Mouse (Mus musculus): ENCODE measurements around the gene Gss. TPM values are rescaled to one million over a fixed set of nuclear protein-coding genes. Genes with fewer than 3 reads are reported as not detected.

Gss gene
- polyA plus RNA-seq, 1 experiment from 2014 or later: 22.0 TPM

DNA sequence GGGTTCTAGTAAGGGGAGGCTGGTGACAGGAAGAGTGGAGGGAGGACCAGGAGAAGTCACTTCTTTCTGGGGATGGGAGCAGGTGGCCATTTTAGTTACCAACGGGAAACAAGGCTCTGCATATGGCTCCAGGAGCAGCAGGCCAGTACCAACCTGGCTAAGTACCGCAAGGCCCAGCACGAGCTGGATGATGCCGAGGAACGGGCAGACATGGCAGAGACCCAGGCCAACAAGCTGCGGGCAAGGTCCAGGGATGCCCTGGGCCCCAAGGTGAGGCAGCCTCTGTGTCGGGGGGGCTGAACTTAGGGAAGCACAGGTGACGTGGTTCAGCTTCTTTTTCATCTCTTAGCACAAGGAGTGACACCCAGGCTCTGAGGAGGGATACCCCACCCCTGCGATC lies 41.1 kb upstream of the Gss start:
- Histone ChIP-seq H3K4me1 (ENCODE audit: insufficient read depth) (no peaks in the 10 kb centered on the region), H3K4me2 (no peak overlapping the region), H3K27me3 (ENCODE audit: insufficient read depth, low read length) (peaks cover 38% of the 10 kb centered on the region), H3K4me3 (ENCODE audit: low read depth, low read length) (no peak overlapping the region), H3K36me3 (ENCODE audit: insufficient read depth) (peaks cover 72% of the 10 kb centered on the region), H3K9ac (no peak overlapping the region), H3K9me3 (ENCODE audit: low read depth, low read length) (no peaks in the 10 kb centered on the region), H3K27ac (ENCODE audit: low read depth) (no peak overlapping the region)
- 87% methylated on average over 9 of the region's 9 CpGs for WGBS
- DNase-seq (no peak), ATAC-seq (ENCODE audit: insufficient read depth) (no peak)
- TF ChIP-seq CTCF (IDR thresholded peaks at IDR 0.05; ENCODE audit: low read depth): no peak

GRCm38 (mm10) chr2:155633121-155633520 lies 40.5 kb upstream of the Gss start:
- no peaks in the 10 kb centered on the region for H3K9me3 ChIP-seq (ENCODE audit: low read depth, low read length)
- DNase-seq (no peak), ATAC-seq (ENCODE audit: insufficient read depth) (no peak)
- no peak overlapping the region for H3K27ac ChIP-seq (ENCODE audit: low read depth)
- H3K4me2 ChIP-seq: no peak overlapping the region
- TF ChIP-seq CTCF (IDR thresholded peaks at IDR 0.05; ENCODE audit: low read depth): no peak
- H3K27me3 ChIP-seq (ENCODE audit: insufficient read depth, low read length): peaks cover 44% of the 10 kb centered on the region
- no peak overlapping the region for H3K4me3 ChIP-seq (ENCODE audit: low read depth, low read length)
- WGBS: 46% methylated on average over 19 of the region's 19 CpGs
- no peaks in the 10 kb centered on the region for H3K4me1 ChIP-seq (ENCODE audit: insufficient read depth)
- no peak overlapping the region for H3K9ac ChIP-seq
- H3K36me3 ChIP-seq (ENCODE audit: insufficient read depth): peaks cover 66% of the 10 kb centered on the region

DNA sequence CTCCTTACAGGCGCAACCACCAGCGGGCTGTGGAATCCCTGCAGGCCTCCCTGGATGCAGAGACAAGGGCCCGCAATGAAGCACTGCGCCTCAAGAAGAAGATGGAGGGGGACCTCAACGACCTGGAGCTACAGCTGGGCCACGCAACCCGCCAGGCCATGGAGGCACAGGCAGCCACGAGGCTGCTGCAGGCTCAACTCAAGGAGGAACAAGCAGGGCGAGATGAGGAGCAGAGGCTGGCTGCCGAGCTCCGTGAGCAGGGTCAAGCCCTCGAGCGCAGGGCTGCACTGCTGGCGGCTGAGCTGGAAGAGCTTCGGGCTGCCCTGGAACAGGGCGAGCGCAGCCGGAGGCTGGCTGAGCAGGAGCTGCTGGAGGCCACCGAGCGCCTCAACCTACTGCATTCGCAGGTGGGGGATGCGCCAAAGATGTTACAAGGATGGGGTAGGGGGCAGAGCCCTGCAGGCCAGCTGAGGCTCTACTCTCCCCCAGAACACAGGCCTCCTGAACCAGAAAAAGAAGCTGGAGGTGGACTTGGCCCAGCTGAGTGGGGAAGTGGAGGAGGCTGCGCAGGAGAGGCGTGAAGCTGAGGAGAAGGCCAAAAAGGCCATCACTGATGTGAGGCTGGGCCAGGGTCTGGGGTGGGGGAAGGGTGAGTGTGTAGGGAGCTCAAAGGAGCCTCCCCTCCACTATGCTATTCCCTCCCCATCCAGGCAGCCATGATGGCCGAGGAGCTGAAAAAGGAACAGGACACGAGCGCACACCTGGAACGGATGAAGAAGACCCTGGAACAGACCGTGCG lies 39.7 kb upstream of the Gss start:
- Histone ChIP-seq H3K4me3 (ENCODE audit: low read depth, low read length) (no peak overlapping the region), H3K9me3 (ENCODE audit: low read depth, low read length) (no peaks in the 10 kb centered on the region), H3K27ac (ENCODE audit: low read depth) (no peak overlapping the region), H3K27me3 (ENCODE audit: insufficient read depth, low read length) (peaks cover 52% of the 10 kb centered on the region), H3K4me1 (ENCODE audit: insufficient read depth) (no peaks in the 10 kb centered on the region), H3K36me3 (ENCODE audit: insufficient read depth) (peaks cover 58% of the 10 kb centered on the region), H3K4me2 (no peak overlapping the region), H3K9ac (no peak overlapping the region)
- WGBS: 59% methylated on average over 30 of the region's 30 CpGs
- ATAC-seq (ENCODE audit: insufficient read depth): no peak
- TF ChIP-seq CTCF (IDR thresholded peaks at IDR 0.05; ENCODE audit: low read depth): no peak
- no peak for DNase-seq

DNA sequence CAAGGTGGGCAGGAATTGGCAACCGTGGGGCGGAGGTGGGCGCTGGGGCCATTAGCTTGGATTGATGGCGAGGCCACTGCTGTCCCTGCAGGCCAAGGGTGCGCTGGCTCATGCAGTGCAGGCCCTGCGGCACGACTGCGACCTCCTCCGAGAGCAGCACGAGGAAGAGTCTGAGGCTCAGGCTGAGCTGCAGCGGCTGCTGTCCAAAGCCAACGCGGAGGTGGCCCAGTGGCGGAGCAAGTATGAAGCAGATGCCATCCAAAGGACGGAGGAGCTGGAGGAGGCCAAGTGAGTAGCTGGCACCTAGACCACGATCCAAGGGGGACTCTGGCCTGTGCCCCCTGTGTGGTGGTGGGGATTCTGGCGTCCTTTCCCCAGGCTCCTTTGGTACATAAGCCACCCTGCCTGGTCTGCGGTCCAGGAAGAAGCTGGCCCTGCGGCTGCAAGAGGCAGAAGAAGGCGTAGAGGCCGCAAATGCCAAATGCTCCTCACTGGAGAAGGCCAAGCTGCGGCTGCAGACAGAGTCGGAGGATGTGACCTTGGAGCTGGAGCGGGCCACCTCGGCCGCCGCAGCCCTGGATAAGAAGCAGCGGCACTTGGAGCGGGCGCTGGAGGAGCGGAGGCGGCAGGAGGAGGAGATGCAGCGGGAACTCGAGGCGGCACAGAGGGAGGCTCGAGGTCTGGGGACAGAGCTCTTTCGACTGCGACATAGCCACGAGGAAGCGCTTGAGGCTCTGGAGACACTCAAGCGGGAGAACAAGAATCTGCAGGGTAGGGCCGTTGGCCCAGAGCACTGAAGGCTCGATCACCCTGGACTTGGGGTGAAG lies 38.2 kb upstream of the Gss start:
- DNase-seq: peak; percentile 28
- H3K36me3 ChIP-seq (ENCODE audit: insufficient read depth): peaks cover 45% of the 10 kb centered on the region
- H3K27ac ChIP-seq (ENCODE audit: low read depth): no peak overlapping the region
- no peak overlapping the region for H3K9ac ChIP-seq
- no peak for ATAC-seq (ENCODE audit: insufficient read depth)
- H3K9me3 ChIP-seq (ENCODE audit: low read depth, low read length): no peaks in the 10 kb centered on the region
- 25% methylated on average over 43 of the region's 43 CpGs for WGBS
- no peak for TF ChIP-seq CTCF (IDR thresholded peaks at IDR 0.05; ENCODE audit: low read depth)
- peaks cover 52% of the 10 kb centered on the region for H3K27me3 ChIP-seq (ENCODE audit: insufficient read depth, low read length)
- no peak overlapping the region for H3K4me3 ChIP-seq (ENCODE audit: low read depth, low read length)
- no peaks in the 10 kb centered on the region for H3K4me1 ChIP-seq (ENCODE audit: insufficient read depth)
- H3K4me2 ChIP-seq: no peak overlapping the region

- Histone ChIP-seq H3K27me3 (ENCODE audit: insufficient read depth, low read length) (peaks cover 52% of the 10 kb centered on the region), H3K4me1 (ENCODE audit: insufficient read depth) (no peaks in the 10 kb centered on the region), H3K27ac (ENCODE audit: low read depth) (no peak overlapping the region), H3K36me3 (ENCODE audit: insufficient read depth) (peaks cover 39% of the 10 kb centered on the region), H3K4me3 (ENCODE audit: low read depth, low read length) (no peak overlapping the region), H3K9ac (no peak overlapping the region), H3K9me3 (ENCODE audit: low read depth, low read length) (no peaks in the 10 kb centered on the region), H3K4me2 (no peak overlapping the region)
- DNase-seq (no peak), ATAC-seq (ENCODE audit: insufficient read depth) (no peak)
- WGBS: 37% methylated on average over 20 of the region's 20 CpGs
- peak; percentile 17; the same call in 1 of the 2 replicates for TF ChIP-seq CTCF (IDR thresholded peaks at IDR 0.05; ENCODE audit: low read depth)
These were observed 37.5 kb upstream of the Gss start for GRCm38 (mm10) chr2:155630153-155630552.

DNA sequence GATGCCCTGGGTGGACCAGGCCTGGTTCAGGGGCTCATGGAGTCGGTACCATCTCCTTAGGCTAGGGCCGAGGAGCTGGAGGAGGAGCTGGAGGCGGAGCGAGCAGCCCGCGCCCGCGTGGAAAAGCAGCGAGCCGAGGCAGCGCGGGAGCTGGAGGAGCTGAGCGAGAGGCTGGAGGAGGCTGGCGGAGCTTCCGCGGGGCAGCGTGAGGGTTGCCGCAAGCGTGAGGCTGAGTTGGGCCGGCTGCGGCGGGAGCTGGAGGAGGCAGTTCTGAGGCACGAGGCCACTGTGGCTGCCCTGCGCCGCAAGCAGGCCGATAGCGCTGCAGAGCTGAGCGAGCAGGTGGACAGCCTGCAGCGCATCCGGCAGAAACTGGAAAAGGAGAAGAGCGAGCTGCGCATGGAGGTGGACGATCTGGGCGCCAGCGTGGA lies 36.6 kb upstream of the Gss start:
- no peak overlapping the region for H3K27ac ChIP-seq (ENCODE audit: low read depth)
- peaks cover 30% of the 10 kb centered on the region for H3K36me3 ChIP-seq (ENCODE audit: insufficient read depth)
- no peaks in the 10 kb centered on the region for H3K4me1 ChIP-seq (ENCODE audit: insufficient read depth)
- H3K9ac ChIP-seq: no peak overlapping the region; the same call in 1 of the 2 replicates
- ATAC-seq (ENCODE audit: insufficient read depth): peak; percentile 14; the same call in 1 of the 2 replicates
- no peak for TF ChIP-seq CTCF (IDR thresholded peaks at IDR 0.05; ENCODE audit: low read depth)
- H3K27me3 ChIP-seq (ENCODE audit: insufficient read depth, low read length): peaks cover 52% of the 10 kb centered on the region
- H3K9me3 ChIP-seq (ENCODE audit: low read depth, low read length): no peaks in the 10 kb centered on the region
- 3% methylated on average over 35 of the region's 35 CpGs for WGBS
- H3K4me2 ChIP-seq: peak overlapping the region; percentile 59
- H3K4me3 ChIP-seq (ENCODE audit: low read depth, low read length): peak overlapping the region; percentile 29
- DNase-seq: peak; percentile 66

DNA sequence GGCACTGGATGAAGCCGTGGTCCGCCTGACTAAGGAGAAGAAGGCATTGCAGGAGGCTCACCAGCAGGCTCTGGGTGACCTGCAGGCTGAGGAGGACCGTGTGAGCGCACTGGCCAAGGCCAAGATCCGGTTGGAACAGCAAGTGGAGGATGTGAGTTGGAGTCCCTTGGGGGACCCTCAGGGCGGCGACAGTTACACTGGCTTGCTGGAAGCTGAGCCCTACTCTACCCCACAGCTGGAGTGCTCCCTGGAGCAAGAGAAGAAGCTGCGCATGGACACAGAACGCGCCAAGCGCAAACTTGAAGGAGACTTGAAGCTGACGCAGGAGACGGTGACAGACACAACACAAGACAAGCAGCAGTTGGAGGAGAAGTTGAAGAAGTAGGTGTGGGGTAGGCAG lies 35.9 kb upstream of the Gss start:
- Histone ChIP-seq H3K9me3 (ENCODE audit: low read depth, low read length) (no peaks in the 10 kb centered on the region), H3K27ac (ENCODE audit: low read depth) (no peak overlapping the region), H3K9ac (no peak overlapping the region), H3K4me2 (no peak overlapping the region), H3K4me3 (ENCODE audit: low read depth, low read length) (no peak overlapping the region), H3K36me3 (ENCODE audit: insufficient read depth) (peaks cover 23% of the 10 kb centered on the region), H3K27me3 (ENCODE audit: insufficient read depth, low read length) (peaks cover 52% of the 10 kb centered on the region), H3K4me1 (ENCODE audit: insufficient read depth) (no peaks in the 10 kb centered on the region)
- WGBS: 77% methylated on average over 13 of the region's 13 CpGs
- DNase-seq (no peak), ATAC-seq (ENCODE audit: insufficient read depth) (no peak)
- no peak for TF ChIP-seq CTCF (IDR thresholded peaks at IDR 0.05; ENCODE audit: low read depth)
